Mouse (Mus musculus): ENCODE measurements around the gene Ros1. TPM values are rescaled to one million over a fixed set of nuclear protein-coding genes. Genes with fewer than 3 reads are reported as not detected.

Gene Ros1
- polyA plus RNA-seq, 1 experiment from 2014 or later: not detected

DNA sequence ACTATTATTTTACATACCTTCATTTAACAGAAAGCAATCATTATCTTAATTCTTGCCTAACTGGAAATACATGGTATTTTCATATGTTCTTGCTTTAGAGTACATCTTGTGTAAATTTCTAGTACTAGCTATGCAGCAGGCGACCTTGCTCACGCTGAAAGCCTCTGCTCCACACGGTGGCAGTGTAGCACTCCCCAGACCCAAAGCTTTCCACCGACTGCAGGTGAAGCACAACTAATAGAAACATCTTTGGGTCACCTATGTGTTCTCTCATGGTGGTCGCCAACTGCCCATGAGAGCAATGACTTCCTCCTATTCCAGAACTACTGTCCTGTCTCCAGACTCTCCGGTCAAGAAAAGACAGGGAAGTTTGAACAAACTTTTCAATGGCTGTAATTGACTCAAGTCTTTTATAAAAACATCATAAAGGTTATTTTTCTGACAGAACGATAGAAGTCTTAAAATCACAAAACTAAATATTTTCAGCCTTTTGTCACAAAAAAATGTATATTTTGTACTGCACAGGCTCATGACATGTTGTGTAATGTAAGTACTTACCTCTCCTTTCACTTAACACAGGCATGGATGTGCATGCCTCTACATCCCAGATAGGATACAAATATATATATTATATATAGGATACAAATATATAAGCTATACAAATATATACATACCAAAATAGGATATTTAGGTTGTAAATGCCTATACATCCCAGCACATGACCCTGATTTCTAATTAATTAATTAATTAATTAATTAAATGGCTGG is 21.9 kb upstream of the Ros1 start:
- H3K4me1 ChIP-seq (replicated peaks): no peaks in the 10 kb centered on the region
- no peaks in the 10 kb centered on the region for H3K27me3 ChIP-seq
- no peak overlapping the region for H3K9ac ChIP-seq (replicated peaks)
- ATAC-seq: peak; percentile 76
- H3K9me3 ChIP-seq: no peaks in the 10 kb centered on the region
- no peak overlapping the region for H3K4me2 ChIP-seq (replicated peaks)
- H3K36me3 ChIP-seq: no peaks in the 10 kb centered on the region
- no peak overlapping the region for H3K27ac ChIP-seq
- WGBS: 26% methylated on average over 7 of the region's 7 CpGs
- H3K4me3 ChIP-seq (replicated peaks): no peak overlapping the region

DNA sequence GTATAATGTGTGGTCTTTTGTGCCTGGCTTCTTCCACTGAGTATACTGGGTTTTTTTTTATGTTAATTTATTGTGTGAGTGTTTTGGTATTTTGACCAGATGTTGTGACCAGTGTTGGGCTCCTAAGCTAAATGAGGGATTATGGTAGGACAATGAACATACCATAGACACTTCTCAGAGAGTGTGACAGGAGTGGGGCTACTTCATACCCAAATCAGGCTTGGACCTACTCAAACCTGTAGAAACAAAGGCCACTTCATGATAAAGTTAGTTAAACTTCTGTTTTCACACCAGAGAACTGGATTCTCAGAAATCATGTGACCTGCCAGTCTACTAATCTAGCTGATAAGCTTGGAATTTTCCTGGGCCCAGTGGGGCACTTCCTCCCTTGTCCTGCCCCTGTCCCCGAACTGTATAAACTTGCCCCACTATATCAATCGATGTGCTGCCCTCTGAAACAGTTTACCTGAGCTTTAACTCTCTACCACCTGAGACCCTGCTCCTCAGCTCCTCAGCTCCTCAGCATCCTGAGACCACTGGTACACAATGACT is 20.3 kb upstream of the Ros1 start:
- Histone ChIP-seq H3K36me3 (no peaks in the 10 kb centered on the region), H3K9ac (replicated peaks) (no peak overlapping the region), H3K4me2 (replicated peaks) (no peak overlapping the region), H3K9me3 (no peaks in the 10 kb centered on the region), H3K27ac (no peak overlapping the region), H3K27me3 (no peaks in the 10 kb centered on the region), H3K4me3 (replicated peaks) (no peak overlapping the region), H3K4me1 (replicated peaks) (no peaks in the 10 kb centered on the region)
- WGBS: 75% methylated on average over 2 of the region's 2 CpGs
- no peak for ATAC-seq

- Histone ChIP-seq H3K4me3 (replicated peaks) (no peak overlapping the region), H3K4me2 (replicated peaks) (no peak overlapping the region), H3K4me1 (replicated peaks) (no peaks in the 10 kb centered on the region), H3K27ac (no peak overlapping the region), H3K9me3 (no peaks in the 10 kb centered on the region), H3K27me3 (no peaks in the 10 kb centered on the region), H3K36me3 (no peaks in the 10 kb centered on the region), H3K9ac (replicated peaks) (no peak overlapping the region)
- WGBS: 87% methylated on average over 2 of the region's 2 CpGs
- no peak for ATAC-seq
Measured at GRCm38 (mm10) chr10:52204006-52204405, 9.0 kb upstream of the Ros1 start.

- 88% methylated on average over 4 of the region's 4 CpGs for WGBS
- Histone ChIP-seq H3K36me3 (no peaks in the 10 kb centered on the region), H3K4me2 (replicated peaks) (no peak overlapping the region), H3K9ac (replicated peaks) (no peak overlapping the region), H3K4me1 (replicated peaks) (no peaks in the 10 kb centered on the region), H3K9me3 (no peaks in the 10 kb centered on the region), H3K4me3 (replicated peaks) (no peak overlapping the region), H3K27ac (no peak overlapping the region), H3K27me3 (no peaks in the 10 kb centered on the region)
- ATAC-seq: no peak
Measured at GRCm38 (mm10) chr10:52185900-52186299, 9.1 kb downstream of the Ros1 start.

DNA sequence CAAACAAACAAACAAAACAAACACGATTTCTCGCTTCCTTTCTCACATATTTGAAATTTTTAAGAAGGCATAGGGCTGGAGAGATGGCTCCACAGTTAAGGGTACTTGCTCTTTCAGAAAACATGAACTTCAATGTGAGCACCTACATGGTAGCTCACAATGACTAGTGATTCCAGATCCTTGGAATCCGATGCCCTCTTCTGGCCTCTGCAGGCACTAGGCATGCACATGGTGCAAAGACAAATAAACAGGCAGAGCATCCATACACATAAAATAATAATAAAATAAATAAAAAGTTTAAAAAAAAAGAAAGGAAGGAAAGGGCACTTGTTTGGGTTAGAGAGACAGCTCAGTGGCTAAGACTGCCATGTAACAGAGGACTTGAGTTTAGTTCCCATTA is 12.2 kb downstream of the Ros1 start:
- Histone ChIP-seq H3K27ac (no peak overlapping the region), H3K27me3 (no peaks in the 10 kb centered on the region), H3K9ac (replicated peaks) (no peak overlapping the region), H3K4me2 (replicated peaks) (no peak overlapping the region), H3K4me3 (replicated peaks) (no peak overlapping the region), H3K9me3 (no peaks in the 10 kb centered on the region), H3K36me3 (no peaks in the 10 kb centered on the region), H3K4me1 (replicated peaks) (no peaks in the 10 kb centered on the region)
- ATAC-seq: no peak
- 89% methylated on average over 3 of the region's 3 CpGs for WGBS

DNA sequence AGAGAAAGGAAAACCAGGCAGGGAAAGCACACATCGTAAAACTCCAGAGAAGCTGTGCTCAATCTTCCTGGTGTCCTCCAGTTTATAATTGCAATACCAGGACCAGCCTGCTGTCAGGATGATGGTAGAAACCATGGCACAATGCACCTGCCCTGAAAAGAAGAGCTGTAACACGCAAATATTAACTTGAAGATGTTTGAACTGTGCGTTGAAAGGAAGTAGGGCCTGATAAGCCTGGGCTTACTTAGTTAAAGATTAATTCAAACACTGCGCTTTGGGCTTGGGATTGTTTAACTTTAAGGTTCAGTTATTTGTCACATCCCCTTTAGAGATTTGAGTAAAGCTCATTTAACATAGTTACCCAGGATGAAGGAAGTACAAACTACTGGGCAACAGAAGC is 20.7 kb downstream of the Ros1 start:
- WGBS: 88% methylated on average over 4 of the region's 4 CpGs
- no peaks in the 10 kb centered on the region for H3K27me3 ChIP-seq
- H3K27ac ChIP-seq: no peak overlapping the region
- H3K36me3 ChIP-seq: no peaks in the 10 kb centered on the region
- no peaks in the 10 kb centered on the region for H3K9me3 ChIP-seq
- H3K4me3 ChIP-seq (replicated peaks): no peak overlapping the region
- ATAC-seq: no peak
- no peak overlapping the region for H3K4me2 ChIP-seq (replicated peaks)
- H3K9ac ChIP-seq (replicated peaks): no peak overlapping the region
- no peaks in the 10 kb centered on the region for H3K4me1 ChIP-seq (replicated peaks)

DNA sequence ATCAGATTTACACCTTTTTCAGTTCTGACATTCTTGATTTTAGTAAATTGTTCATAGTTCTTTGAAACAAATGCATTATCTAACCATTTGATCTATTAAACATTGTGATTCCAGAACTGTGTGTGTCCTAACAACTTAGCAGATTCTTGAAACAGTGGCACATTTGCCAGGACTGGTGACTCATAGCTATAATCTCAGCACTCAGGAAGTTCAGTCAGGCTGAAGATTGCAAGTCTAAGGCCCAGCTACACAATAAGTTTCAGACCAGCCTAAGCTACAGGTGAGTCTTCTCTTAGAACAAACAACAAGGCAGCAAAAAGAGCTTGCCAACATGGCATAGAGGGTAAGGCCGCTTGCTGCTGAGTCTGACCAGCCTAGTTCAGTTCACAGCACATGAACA is 24.6 kb downstream of the Ros1 start:
- no peaks in the 10 kb centered on the region for H3K4me1 ChIP-seq (replicated peaks)
- H3K4me3 ChIP-seq (replicated peaks): no peak overlapping the region
- H3K4me2 ChIP-seq (replicated peaks): no peak overlapping the region
- no peaks in the 10 kb centered on the region for H3K27me3 ChIP-seq
- no peaks in the 10 kb centered on the region for H3K36me3 ChIP-seq
- WGBS: 91% methylated on average over 1 of the region's 1 CpGs
- no peak overlapping the region for H3K9ac ChIP-seq (replicated peaks)
- H3K27ac ChIP-seq: no peak overlapping the region
- no peaks in the 10 kb centered on the region for H3K9me3 ChIP-seq
- no peak for ATAC-seq

GRCm38 (mm10) chr10:52169841-52170240 is 25.2 kb downstream of the Ros1 start:
- H3K4me2 ChIP-seq (replicated peaks): no peak overlapping the region
- no peaks in the 10 kb centered on the region for H3K4me1 ChIP-seq (replicated peaks)
- no peak overlapping the region for H3K4me3 ChIP-seq (replicated peaks)
- no peak overlapping the region for H3K9ac ChIP-seq (replicated peaks)
- H3K9me3 ChIP-seq: no peaks in the 10 kb centered on the region
- ATAC-seq: no peak
- H3K36me3 ChIP-seq: no peaks in the 10 kb centered on the region
- H3K27me3 ChIP-seq: no peaks in the 10 kb centered on the region
- WGBS: 87% methylated on average over 5 of the region's 5 CpGs
- no peak overlapping the region for H3K27ac ChIP-seq

DNA sequence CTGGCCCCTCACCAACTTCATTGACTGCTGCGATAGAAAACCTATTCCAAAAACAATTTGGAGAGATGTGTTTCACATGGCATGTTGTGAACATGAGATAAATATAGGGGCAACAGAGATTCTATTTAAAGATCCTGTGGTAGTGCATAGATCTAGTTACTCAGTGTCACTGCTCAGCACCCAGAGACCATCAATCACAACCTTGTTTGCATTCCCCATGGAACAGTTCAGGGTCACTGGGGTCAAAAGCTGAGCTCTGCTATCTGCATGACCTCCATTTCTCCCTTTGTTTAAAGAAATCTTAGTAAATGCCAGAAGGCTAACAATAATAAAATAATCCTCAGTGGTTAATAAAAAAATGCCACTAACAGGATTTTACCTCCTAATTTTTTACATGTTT is 29.7 kb downstream of the Ros1 start:
- no peak for ATAC-seq
- WGBS: 95% methylated on average over 1 of the region's 1 CpGs
- H3K4me3 ChIP-seq (replicated peaks): no peak overlapping the region

DNA sequence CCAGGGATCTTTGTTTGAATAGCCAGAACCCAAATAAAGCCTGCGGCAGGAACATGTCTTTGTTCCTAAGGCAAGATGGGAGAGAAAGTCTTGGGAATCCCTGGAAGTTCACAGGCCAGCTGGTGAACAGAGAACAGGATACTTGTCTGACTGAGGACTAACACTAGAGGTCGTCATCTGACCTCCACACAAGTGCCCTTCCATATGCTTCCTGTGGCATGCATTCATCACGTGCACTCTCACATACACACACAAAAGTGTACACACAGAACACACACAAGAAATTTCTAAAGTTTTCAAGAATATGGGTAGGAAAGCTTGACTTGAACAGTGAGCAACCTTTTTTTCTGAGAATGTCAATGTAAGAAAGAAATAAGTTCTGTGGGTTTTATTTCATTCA is 34.4 kb downstream of the Ros1 start:
- Histone ChIP-seq H3K4me1 (replicated peaks) (no peaks in the 10 kb centered on the region), H3K9ac (replicated peaks) (no peak overlapping the region), H3K27ac (no peak overlapping the region), H3K9me3 (no peaks in the 10 kb centered on the region), H3K4me2 (replicated peaks) (no peak overlapping the region), H3K27me3 (no peaks in the 10 kb centered on the region), H3K4me3 (replicated peaks) (no peak overlapping the region), H3K36me3 (no peaks in the 10 kb centered on the region)
- no peak for ATAC-seq
- 58% methylated on average over 3 of the region's 3 CpGs for WGBS

More for the DNA sequence above, 29.7 kb downstream of the Ros1 start:
- Histone ChIP-seq H3K9me3 (no peaks in the 10 kb centered on the region), H3K27ac (no peak overlapping the region), H3K4me2 (replicated peaks) (no peak overlapping the region), H3K9ac (replicated peaks) (no peak overlapping the region), H3K27me3 (no peaks in the 10 kb centered on the region), H3K36me3 (no peaks in the 10 kb centered on the region), H3K4me1 (replicated peaks) (no peaks in the 10 kb centered on the region)

DNA sequence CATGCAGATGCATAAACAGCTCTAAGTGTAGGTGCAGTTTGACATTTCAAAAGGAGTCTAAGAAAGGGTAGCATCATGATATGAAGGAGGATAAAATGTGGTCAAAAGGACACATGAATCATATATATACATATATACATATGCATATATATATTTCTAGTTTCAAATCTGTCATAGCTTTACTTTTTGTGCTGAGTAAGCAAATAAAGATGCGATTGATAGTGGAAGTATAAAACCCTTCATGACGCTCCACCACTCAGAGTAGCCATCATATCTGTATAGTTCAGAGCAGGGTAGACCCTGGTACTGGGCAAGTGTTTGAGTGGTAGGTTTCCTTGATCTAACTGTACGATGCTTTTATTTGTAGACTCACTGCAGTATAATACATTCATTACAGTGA is 35.3 kb downstream of the Ros1 start:
- WGBS: 95% methylated on average over 3 of the region's 3 CpGs
- Histone ChIP-seq H3K9ac (replicated peaks) (no peak overlapping the region), H3K36me3 (no peaks in the 10 kb centered on the region), H3K27me3 (no peaks in the 10 kb centered on the region), H3K9me3 (no peaks in the 10 kb centered on the region), H3K27ac (no peak overlapping the region), H3K4me1 (replicated peaks) (no peaks in the 10 kb centered on the region), H3K4me3 (replicated peaks) (no peak overlapping the region), H3K4me2 (replicated peaks) (no peak overlapping the region)
- no peak for ATAC-seq

DNA sequence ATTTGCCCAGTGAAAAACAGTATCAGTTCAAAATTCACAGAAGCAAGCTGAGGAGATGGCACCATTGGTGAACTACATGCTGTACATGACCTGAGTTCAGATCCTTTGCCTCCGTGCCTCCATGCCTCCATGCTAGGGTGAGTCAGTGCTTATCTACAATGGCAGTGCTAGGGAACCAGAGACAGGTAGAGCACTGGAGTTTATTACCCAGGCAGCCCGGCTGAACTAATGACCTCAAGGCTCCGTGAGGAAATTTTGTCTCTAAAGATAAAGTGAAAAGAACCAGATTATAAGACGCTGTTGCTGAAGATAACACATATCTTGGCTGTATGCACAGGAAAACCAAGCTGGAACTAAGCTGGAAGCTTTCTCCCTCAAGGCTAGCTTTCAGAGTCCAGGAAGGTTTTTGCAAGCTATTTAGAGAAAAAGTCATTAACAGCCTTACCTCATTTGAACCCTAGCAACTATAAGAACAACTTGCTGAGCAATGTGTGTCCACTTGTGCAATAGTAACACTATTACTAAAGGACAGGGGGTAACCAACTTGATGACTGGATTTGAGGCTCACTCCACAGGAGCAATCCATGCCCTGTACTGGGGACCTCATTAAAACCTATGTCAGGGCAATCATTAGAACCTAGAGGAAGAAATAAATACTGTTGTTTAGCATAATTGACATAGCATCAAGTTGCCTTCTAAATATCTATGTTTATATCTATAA is 61.5 kb downstream of the Ros1 start:
- H3K4me3 ChIP-seq (replicated peaks): no peak overlapping the region
- H3K4me1 ChIP-seq (replicated peaks): no peaks in the 10 kb centered on the region
- H3K36me3 ChIP-seq: no peaks in the 10 kb centered on the region
- no peaks in the 10 kb centered on the region for H3K9me3 ChIP-seq
- H3K27ac ChIP-seq: no peak overlapping the region
- ATAC-seq: no peak
- no peak overlapping the region for H3K4me2 ChIP-seq (replicated peaks)
- 88% methylated on average over 4 of the region's 4 CpGs for WGBS
- H3K9ac ChIP-seq (replicated peaks): no peak overlapping the region
- H3K27me3 ChIP-seq: no peaks in the 10 kb centered on the region
